Mouse (Mus musculus): Measurements from ENCODE around the gene Gm20821.
"Not testable (repeated sequence)": the region's sequence is repeated elsewhere in the genome, so short reads cannot be mapped to it uniquely, and the experiment has no call there.

The Gm20821 gene

DNA sequence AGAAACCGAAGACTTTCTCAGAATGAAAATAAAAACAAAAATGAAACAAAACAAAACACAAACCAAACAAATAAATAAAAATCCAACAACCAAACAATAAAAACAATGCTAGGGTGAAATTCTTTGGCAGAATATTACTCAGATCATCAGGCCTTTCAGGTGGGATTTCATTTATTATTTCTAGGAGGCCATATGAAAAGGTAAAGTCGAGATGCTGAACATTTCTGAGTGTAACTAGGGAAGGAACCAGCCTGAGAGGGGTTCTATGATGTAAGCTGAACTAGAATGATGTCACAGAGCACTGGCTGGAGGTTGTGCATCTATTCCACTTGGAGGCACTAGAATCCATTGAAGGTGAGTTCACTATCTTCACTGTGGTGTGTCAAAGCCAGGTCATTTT lies at the start of gene Gm20821:
Gene Gm20821, plus strand, starts transcription at position 301 of the 400 bp plus-strand sequence.
- DNase-seq (ENCODE audit: low read depth, low spot score), result not testable (repeated sequence)
